Mouse (Mus musculus) limb, embryonic 10.5 days (tissue): ENCODE measurements around the gene Gm13277. TPM values are rescaled to one million over a fixed set of nuclear protein-coding genes. Genes with fewer than 3 reads are reported as not detected.
"Not testable (repeated sequence)": the region's sequence is repeated elsewhere in the genome, so short reads cannot be mapped to it uniquely, and the experiment has no call there.

Source experiments
- DNase-seq: peaks from one replicate; pipeline ENCODE4 v3.0.0-alpha.2; 2017; ENCODE audit warnings: low spot score
- H3K27ac ChIP-seq: fragments of 300-500 bp; sonication (generic); 2 replicates; pipeline ENCODE4 v1.5.1; 2016; ENCODE audit warnings: mild to moderate bottlenecking
- H3K27me3 ChIP-seq: fragments of 300-500 bp; sonication (generic); 2 replicates; pipeline ENCODE4 v1.6.1; 2016; ENCODE audit warnings: low read depth, mild to moderate bottlenecking; ENCODE audit not compliant: poor library complexity, severe bottlenecking
- H3K36me3 ChIP-seq: fragments of 300-500 bp; sonication (generic); 2 replicates; pipeline ENCODE4 v1.6.1; 2016; ENCODE audit warnings: mild to moderate bottlenecking, moderate library complexity
- H3K4me1 ChIP-seq: fragments of 300-500 bp; sonication (generic); 2 replicates; pipeline ENCODE4 v1.6.1; 2016
- H3K4me3 ChIP-seq: fragments of 300-500 bp; sonication (generic); 2 replicates; pipeline ENCODE4 v1.5.1; 2016; ENCODE audit warnings: mild to moderate bottlenecking, moderate library complexity
- H3K9me3 ChIP-seq: fragments of 300-500 bp; sonication (generic); replicated peaks from 2 replicates; pipeline ENCODE4 v1.6.1; 2016; ENCODE audit warnings: mild to moderate bottlenecking
- WGBS: fragments of 180-500 bp; shearing (Covaris S2); methylation state at CpG from one replicate; pipeline ENCODE4 v1.1.7; 2016; 5-methylcytosine and 5-hydroxymethylcytosine counted together
- polyA plus RNA-seq: library from polyadenylated mRNA; unstranded; fragments of >200 nt; fragmentation: Nextera tagmentation; extraction: Ambion mirVana; gene quantifications from 2 replicates; pipeline ENCODE4 v1.2.1, GENCODE M21; 2016

The Gm13277 gene
- polyA plus RNA-seq, 1 experiment from 2014 or later: not detected

DNA sequence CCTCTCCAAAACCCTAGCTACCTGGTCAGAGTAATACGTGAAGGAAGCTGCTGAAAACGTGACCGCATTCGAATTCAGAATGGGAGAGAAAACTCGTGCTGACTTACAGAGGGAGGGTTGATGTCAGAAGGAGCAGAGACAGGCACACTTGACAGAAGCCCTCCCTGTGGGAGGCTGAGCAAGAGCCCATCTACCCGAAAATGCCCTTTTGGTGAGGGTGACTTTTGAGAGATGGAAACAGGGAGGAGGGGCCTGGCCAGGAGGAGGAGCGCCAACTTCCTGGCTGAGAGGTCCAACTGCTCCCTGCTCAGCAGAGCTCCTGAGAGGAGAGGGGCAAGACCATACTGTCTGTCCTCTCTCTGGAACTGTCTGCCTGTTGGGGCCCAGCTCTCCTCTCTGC is 10.9 kb downstream of the Gm13277 start, which contains the start of gene Gm13285:
Gene Gm13285, plus strand, starts transcription at position 301 of the 400 bp plus-strand sequence.
- H3K36me3 ChIP-seq, H3K9me3 ChIP-seq, H3K4me3 ChIP-seq, H3K27me3 ChIP-seq, H3K27ac ChIP-seq, DNase-seq, H3K4me1 ChIP-seq: not testable (repeated sequence)
- 9% methylated on average over 6 of the region's 7 CpGs for WGBS

GRCm38 (mm10) chr4:88802954-88803353 is 14.5 kb downstream of the Gm13277 start, which contains the start of gene Gm13287:
Gm13287 (plus strand) TSS chr4:88803254.
- no CpG with 5 or more reads among the region's 29 CpGs for WGBS
- H3K27me3 ChIP-seq: peaks cover 10% of the 10 kb centered on the region
- DNase-seq, H3K27ac ChIP-seq, H3K4me3 ChIP-seq, H3K9me3 ChIP-seq, H3K36me3 ChIP-seq, H3K4me1 ChIP-seq: not testable (repeated sequence)

DNA sequence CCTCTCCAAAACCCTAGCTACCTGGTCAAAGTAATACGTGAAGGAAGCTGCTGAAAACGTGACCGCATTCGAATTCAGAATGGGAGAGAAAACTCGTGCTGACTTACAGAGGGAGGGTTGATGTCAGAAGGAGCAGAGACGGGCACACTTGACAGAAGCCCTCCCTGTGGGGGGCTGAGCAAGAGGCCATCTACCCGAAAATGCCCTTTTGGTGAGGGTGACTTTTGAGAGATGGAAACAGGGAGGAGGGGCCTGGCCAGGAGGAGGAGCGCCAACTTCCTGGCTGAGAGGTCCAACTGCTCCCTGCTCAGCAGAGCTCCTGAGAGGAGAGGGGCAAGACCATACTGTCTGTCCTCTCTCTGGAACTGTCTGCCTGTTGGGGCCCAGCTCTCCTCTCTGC is 16.8 kb downstream of the Gm13277 start, which contains the start of gene Gm13288:
Gene Gm13288, plus strand, starts transcription at position 301 of the 400 bp plus-strand sequence.
- not testable (repeated sequence) for DNase-seq, H3K4me1 ChIP-seq, H3K4me3 ChIP-seq, H3K9me3 ChIP-seq, H3K27ac ChIP-seq, H3K36me3 ChIP-seq
- peaks cover 10% of the 10 kb centered on the region for H3K27me3 ChIP-seq
- WGBS: no CpG with 5 or more reads among the region's 8 CpGs

GRCm38 (mm10) chr4:88805761-88806160 is 17.3 kb downstream of the Gm13277 start:
- DNase-seq, H3K4me1 ChIP-seq, H3K9me3 ChIP-seq, H3K27ac ChIP-seq, H3K36me3 ChIP-seq, H3K4me3 ChIP-seq: not testable (repeated sequence)
- WGBS: 0% methylated on average over 10 of the region's 34 CpGs
- H3K27me3 ChIP-seq: peaks cover 10% of the 10 kb centered on the region

DNA sequence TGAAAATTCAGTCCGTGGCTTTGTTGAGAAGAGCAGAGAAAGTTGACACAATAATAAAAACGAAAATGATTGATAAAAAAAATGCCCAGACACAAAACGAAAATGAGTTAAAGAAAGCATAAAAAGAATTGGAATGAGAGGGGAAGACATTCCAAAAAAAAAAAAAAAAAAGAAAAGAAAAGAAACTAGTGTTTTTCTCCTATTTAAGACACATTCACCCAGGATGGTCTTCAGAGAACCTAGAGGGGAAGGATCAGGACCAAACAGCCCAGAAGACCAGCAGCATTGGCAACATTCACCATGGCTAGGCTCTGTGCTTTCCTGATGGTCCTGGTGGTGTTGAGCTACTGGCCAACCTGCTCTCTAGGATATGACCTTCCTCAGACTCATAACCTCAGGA is 27.5 kb downstream of the Gm13277 start, which contains the start of gene Ifna7:
Gene Ifna7, plus strand, starts transcription at position 301 of the 400 bp plus-strand sequence.
- Histone ChIP-seq H3K27me3 (no peaks in the 10 kb centered on the region), H3K9me3 (no peaks in the 10 kb centered on the region), H3K4me1 (no peaks in the 10 kb centered on the region), H3K36me3 (no peaks in the 10 kb centered on the region), H3K4me3 (no peak within 1 kb of the TSS), H3K27ac (no peak within 1 kb of the TSS)
- WGBS: 61% methylated on average over 3 of the region's 3 CpGs
- no peak for DNase-seq

- H3K4me1 ChIP-seq: no peaks in the 10 kb centered on the region
- DNase-seq: no peak
- no peaks in the 10 kb centered on the region for H3K27me3 ChIP-seq
- no peak within 1 kb of the TSS for H3K4me3 ChIP-seq
- WGBS: 82% methylated on average over 1 of the region's 1 CpGs
- H3K27ac ChIP-seq: no peak within 1 kb of the TSS
- no peaks in the 10 kb centered on the region for H3K36me3 ChIP-seq
- no peaks in the 10 kb centered on the region for H3K9me3 ChIP-seq
These were observed 31.2 kb downstream of the Gm13277 start, which contains the start of gene Ifna11 for GRCm38 (mm10) chr4:88819659-88820058. Ifna11 (plus strand) TSS chr4:88819959.

GRCm38 (mm10) chr4:88822995-88823394 is 34.6 kb downstream of the Gm13277 start:
- WGBS: 28% methylated on average over 4 of the region's 4 CpGs
- DNase-seq: no peak
- H3K4me3 ChIP-seq: no peak overlapping the region
- H3K36me3 ChIP-seq: no peaks in the 10 kb centered on the region
- no peak overlapping the region for H3K27ac ChIP-seq
- H3K9me3 ChIP-seq: no peaks in the 10 kb centered on the region
- no peaks in the 10 kb centered on the region for H3K4me1 ChIP-seq
- H3K27me3 ChIP-seq: no peaks in the 10 kb centered on the region

DNA sequence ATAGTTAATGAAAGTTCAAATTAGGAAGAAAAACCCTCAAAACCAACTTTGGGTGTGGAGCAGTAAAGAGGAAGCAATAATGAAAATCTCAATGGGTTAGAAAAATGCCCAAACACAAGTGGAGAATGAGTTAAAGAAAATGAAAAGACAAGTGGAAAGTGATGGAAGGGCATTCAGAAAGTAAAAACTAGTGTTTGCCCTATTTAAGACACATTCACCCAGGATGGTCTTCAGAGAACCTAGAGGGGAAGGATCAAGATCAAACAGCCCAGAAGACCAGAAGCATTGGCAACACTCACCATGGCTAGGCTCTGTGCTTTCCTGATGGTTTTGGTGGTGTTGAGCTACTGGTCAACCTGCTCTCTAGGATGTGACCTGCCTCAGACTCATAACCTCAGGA is 38.7 kb downstream of the Gm13277 start, which contains the start of gene Ifna6:
Gene Ifna6, plus strand, starts transcription at position 301 of the 400 bp plus-strand sequence.
- H3K9me3 ChIP-seq, H3K27me3 ChIP-seq, H3K36me3 ChIP-seq, H3K4me3 ChIP-seq, H3K4me1 ChIP-seq, DNase-seq, H3K27ac ChIP-seq: not testable (repeated sequence)

DNA sequence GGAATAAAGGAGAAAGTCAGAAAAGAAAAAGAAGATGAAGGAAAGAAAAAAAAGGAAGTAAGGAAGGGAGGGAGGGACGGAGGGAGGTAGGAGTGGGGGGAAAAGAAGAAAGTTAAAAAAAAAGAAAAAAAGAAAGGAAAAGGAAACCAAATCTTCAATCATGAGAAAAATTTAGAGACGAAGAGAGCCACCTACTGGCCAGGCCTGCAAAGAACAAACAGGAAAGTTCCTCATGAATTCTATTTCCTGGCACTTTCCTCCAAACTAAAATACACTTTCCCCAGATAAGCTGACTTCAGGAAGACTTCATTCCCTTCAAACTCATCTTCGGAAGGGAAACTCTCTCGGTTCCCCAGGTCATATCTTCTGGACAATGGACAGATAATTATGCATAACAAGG is 42.1 kb downstream of the Gm13277 start:
- H3K4me1 ChIP-seq: no peaks in the 10 kb centered on the region
- H3K9me3 ChIP-seq: no peaks in the 10 kb centered on the region
- H3K27ac ChIP-seq: no peak overlapping the region
- DNase-seq: no peak
- H3K27me3 ChIP-seq: no peaks in the 10 kb centered on the region
- H3K36me3 ChIP-seq: no peaks in the 10 kb centered on the region
- 33% methylated on average over 4 of the region's 4 CpGs for WGBS
- H3K4me3 ChIP-seq: no peak overlapping the region

DNA sequence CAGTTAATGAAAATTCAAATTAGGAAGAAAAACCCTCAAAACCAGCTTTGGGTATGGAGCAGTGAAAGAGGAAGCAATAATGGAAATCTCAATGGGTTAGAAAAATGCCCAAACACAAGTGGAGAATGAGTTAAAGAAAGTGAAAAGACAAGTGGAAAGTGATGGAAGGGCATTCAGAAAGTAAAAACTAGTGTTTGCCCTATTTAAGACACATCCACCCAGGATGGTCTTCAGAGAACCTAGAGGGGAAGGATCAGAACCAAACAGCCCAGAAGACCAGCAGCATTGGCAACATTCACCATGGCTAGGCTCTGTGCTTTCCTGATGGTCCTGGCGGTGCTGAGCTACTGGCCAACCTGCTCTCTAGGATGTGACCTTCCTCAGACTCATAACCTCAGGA is 46.8 kb downstream of the Gm13277 start, which contains the start of gene Ifna5:
Gene Ifna5, plus strand, starts transcription at position 301 of the 400 bp plus-strand sequence.
- H3K4me1 ChIP-seq, H3K36me3 ChIP-seq, H3K27me3 ChIP-seq, DNase-seq, H3K9me3 ChIP-seq, H3K27ac ChIP-seq, H3K4me3 ChIP-seq: not testable (repeated sequence)
- 85% methylated on average over 1 of the region's 1 CpGs for WGBS

Other genes starting within 250 kb of the Gm13277 start
- not detected in 2 replicates for gene Ifna15, start 230.4 kb upstream of the Gm13277 start, polyA plus RNA-seq
- not detected in 2 replicates for gene Ifna14, start 216.8 kb upstream of the Gm13277 start, polyA plus RNA-seq
- gene Ifna9, start 196.2 kb upstream of the Gm13277 start, polyA plus RNA-seq: not detected in 2 replicates
- gene Ifna12, start 185.3 kb upstream of the Gm13277 start, polyA plus RNA-seq: not detected in 2 replicates
- gene C87499, start 154.2 kb upstream of the Gm13277 start, polyA plus RNA-seq: not detected in 2 replicates
- gene Ifna13, start 144.2 kb upstream of the Gm13277 start, polyA plus RNA-seq: 0.24 TPM in 1 of 2 replicates, not detected in the other
- not detected in 2 replicates for gene Ifna16, start 111.7 kb upstream of the Gm13277 start, polyA plus RNA-seq
- gene Ifna2, start 104.7 kb upstream of the Gm13277 start, polyA plus RNA-seq: not detected in 2 replicates
- not detected in 2 replicates for gene Ifnab, start 97.3 kb upstream of the Gm13277 start, polyA plus RNA-seq
- 1.1 and 1.5 TPM in 2 replicates for gene Gm26566, start 66.8 kb upstream of the Gm13277 start, polyA plus RNA-seq
- 82.7 and 106 TPM in 2 replicates for gene Klhl9, start 66.2 kb upstream of the Gm13277 start, polyA plus RNA-seq
- 0.33 TPM in 1 of 2 replicates, not detected in the other for gene Gm13271, start 33.8 kb upstream of the Gm13277 start, polyA plus RNA-seq
- gene Gm13283, start 28.5 kb upstream of the Gm13277 start, polyA plus RNA-seq: 0.40 and 0.54 TPM in 2 replicates
- 0.74 and 0.94 TPM in 2 replicates for gene Gm13290, start 14.8 kb upstream of the Gm13277 start, polyA plus RNA-seq
- gene Gm13289, start 11.7 kb upstream of the Gm13277 start, polyA plus RNA-seq: not detected in 2 replicates
- not detected in 2 replicates for gene Gm13272, start 8.8 kb upstream of the Gm13277 start, polyA plus RNA-seq
- 0.16 and 0.39 TPM in 2 replicates for gene Ifnz, start 6.5 kb upstream of the Gm13277 start, polyA plus RNA-seq
- not detected in 2 replicates for gene Gm13276, start 2.9 kb upstream of the Gm13277 start, polyA plus RNA-seq
- not detected in 2 replicates for gene Gm13278, start 2.9 kb downstream of the Gm13277 start, polyA plus RNA-seq
- gene Gm13275, start 5.9 kb downstream of the Gm13277 start, polyA plus RNA-seq: not detected in 2 replicates
- not detected in 2 replicates for gene Gm13279, start 8.8 kb downstream of the Gm13277 start, polyA plus RNA-seq
- gene Gm13285, start 11.0 kb downstream of the Gm13277 start, polyA plus RNA-seq: 0.28 and 0.48 TPM in 2 replicates
- not detected in 2 replicates for gene Gm13287, start 14.6 kb downstream of the Gm13277 start, polyA plus RNA-seq
- gene Gm13288, start 16.9 kb downstream of the Gm13277 start, polyA plus RNA-seq: 0.15 TPM in 1 of 2 replicates, not detected in the other
- gene Ifna7, start 27.6 kb downstream of the Gm13277 start, polyA plus RNA-seq: not detected in 2 replicates
- gene Ifna11, start 31.3 kb downstream of the Gm13277 start, polyA plus RNA-seq: not detected in 2 replicates
- gene Ifna6, start 38.8 kb downstream of the Gm13277 start, polyA plus RNA-seq: not detected in 2 replicates
- not detected in 2 replicates for gene Ifna5, start 46.9 kb downstream of the Gm13277 start, polyA plus RNA-seq
- not detected in 2 replicates for gene Ifna4, start 53.2 kb downstream of the Gm13277 start, polyA plus RNA-seq
- not detected in 2 replicates for gene Ifna1, start 61.5 kb downstream of the Gm13277 start, polyA plus RNA-seq
- not detected in 2 replicates for gene Ifne, start 91.6 kb downstream of the Gm13277 start, polyA plus RNA-seq